In genomic region chr2:177957145-177957544, GRCm38 (mm10) we compare ENCODE assay signal across 8 mouse cellular contexts. TPM values are rescaled to one million over a fixed set of nuclear protein-coding genes. Genes with fewer than 3 reads are reported as not detected.
DNase-seq lines count a peak whose midpoint lies in the region; TF ChIP-seq lines count a peak whose summit lies in the region.
"Not testable (repeated sequence)": the region's sequence is repeated elsewhere in the genome, so short reads cannot be mapped to it uniquely, and the experiment has no call there.

TSS of gene Gm14326 (minus strand) at chr2:177957297.

- peak within 1 kb of the TSS; percentile 44 for H3K4me3 ChIP-seq in left cerebral cortex, adult 2 months

- H3K27ac ChIP-seq in left cerebral cortex, adult 2 months: peak within 1 kb of the TSS; percentile 32; the same call in 1 of the 2 replicates

- not testable (repeated sequence) for TF ChIP-seq CTCF in left cerebral cortex, adult 2 months (IDR thresholded peaks at IDR 0.05)

- DNase-seq in Muller cell, postnatal 12 days (ENCODE audit: inconsistent ontology term): peak; percentile 25
- DNase-seq in cerebellum, postnatal 14 days: peak; percentile 63 to 78
- peak; percentile 17 for DNase-seq in gastrocnemius, postnatal 10 days
- DNase-seq in hindlimb bud, embryonic 11.5 days (ENCODE audit: extremely low spot score, low read depth, low spot score): peak; percentile 1
- peak; percentile 76 to 84 for DNase-seq in left cerebral cortex, adult 2 months (ENCODE audit: extremely low spot score in 1 of 2, low spot score in 2 of 2)
- DNase-seq in lung, postnatal 4 days: peak; percentile 85 to 91
- peak; percentile 62 for DNase-seq in retina, postnatal 1 day
- peak; percentile 52 for DNase-seq in thymus, postnatal 4 days

- intact Hi-C loops in left cerebral cortex, adult 2 months (cut with DNase I): not testable (repeated sequence)

RNA-seq across cellular contexts. Expression of gene Gm14326, which starts in this region (rescaled TPM):
- 10 to 100 TPM; 20.6 to 23.0 TPM for total RNA-seq in gastrocnemius, postnatal 10 days (2021)
- 10 to 100 TPM; 60.8 to 60.9 TPM for total RNA-seq in left cerebral cortex, adult 2 months (2021)

Comparison
In these comparisons a context has a peak if more than half of its experiments do, and no peak if none do; other contexts are left out.
1. Peak in every context shown above with its lines: DNase-seq, H3K4me3 ChIP-seq and H3K27ac ChIP-seq.
2. DNase-seq: peak in every context shown above with its lines; median percentile 88 in lung, postnatal 4 days; 80 in left cerebral cortex, adult 2 months; 70 in cerebellum, postnatal 14 days; 62 in retina, postnatal 1 day; 52 in thymus, postnatal 4 days; 25 in Muller cell, postnatal 12 days; 17 in gastrocnemius, postnatal 10 days; 1 in hindlimb bud, embryonic 11.5 days.